Mouse (Mus musculus) CH12.LX (cell line): Measurements from ENCODE around the gene Slc25a41. TPM values are rescaled to one million over a fixed set of nuclear protein-coding genes. Genes with fewer than 3 reads are reported as not detected.

Source experiments
- DNase-seq: peaks from one replicate; pipeline ENCODE4 v3.0.0-alpha.2; 2013; ENCODE audit errors: extremely low read depth
- H3K27ac ChIP-seq: 2 replicates; pipeline ENCODE4 v1.5.1; 2012; ENCODE audit warnings: low read depth, mild to moderate bottlenecking, control low read depth, moderate library complexity; ENCODE audit not compliant: insufficient read depth
- H3K27me3 ChIP-seq: replicated peaks from 2 replicates; pipeline ENCODE3; 2012; ENCODE audit warnings: inconsistent platforms
- H3K36me3 ChIP-seq, 2 experiments: replicated peaks in 1 of 2; 2 replicates each; pipeline versions ENCODE3 to v1.6.1; 2012; ENCODE audit warnings: inconsistent platforms in 1 of 2, low read length in 1 of 2, mild to moderate bottlenecking in 1 of 2, mixed read lengths in 1 of 2, moderate library complexity in 1 of 2; ENCODE audit not compliant: control insufficient read depth in 1 of 2, insufficient read depth in 1 of 2
- H3K4me1 ChIP-seq, 2 experiments: 2 replicates each; pipeline ENCODE4 v1.6.1; 2012; ENCODE audit warnings: inconsistent platforms in 1 of 2, moderate library complexity in 1 of 2; ENCODE audit not compliant: insufficient read depth in 2 of 2, control insufficient read depth in 1 of 2
- H3K4me2 ChIP-seq: 2 replicates; pipeline ENCODE4 v1.6.1; 2012; ENCODE audit warnings: low read depth, mild to moderate bottlenecking, control low read depth; ENCODE audit not compliant: poor library complexity, insufficient read depth, severe bottlenecking
- H3K4me3 ChIP-seq, 3 experiments: fragments of 150-350 bp in 1 of 3; sonication (generic) in 1 of 3; replicated peaks in 1 of 3; 2 replicates each; pipeline versions ENCODE3 to v1.5.1; 2011 to 2012; ENCODE audit warnings: low read depth in 2 of 3, low read length in 2 of 3, mild to moderate bottlenecking in 2 of 3, moderate library complexity in 2 of 3, control low read depth in 1 of 3, improper control_type of control experiment in 1 of 3, inconsistent platforms in 1 of 3, mixed read lengths in 1 of 3; ENCODE audit not compliant: poor library complexity in 1 of 3
- H3K79me2 ChIP-seq: replicated peaks from 2 replicates; pipeline ENCODE4 v1.6.1; 2012; ENCODE audit warnings: mild to moderate bottlenecking, moderate library complexity; ENCODE audit not compliant: control insufficient read depth, poor library complexity, insufficient read depth, severe bottlenecking; ENCODE audit errors: extremely low read depth
- H3K9ac ChIP-seq: 2 replicates; pipeline ENCODE4 v1.6.1; 2012; ENCODE audit warnings: low read depth, mild to moderate bottlenecking, control low read depth, moderate library complexity; ENCODE audit not compliant: insufficient read depth
- H3K9me3 ChIP-seq: replicated peaks from 2 replicates; pipeline ENCODE3; 2012; ENCODE audit warnings: low read length, inconsistent platforms, mixed read lengths
- BHLHE40 ChIP-seq: IDR thresholded peaks from 2 replicates; pipeline ENCODE4 v1.6.1; 2011; ENCODE audit warnings: mild to moderate bottlenecking, low read depth, low read length, improper control_type of control experiment
- CHD1 ChIP-seq: IDR thresholded peaks from 2 replicates; pipeline ENCODE4 v1.6.1; 2012; ENCODE audit warnings: low read depth, low read length, improper control_type of control experiment, inconsistent platforms
- CHD2 ChIP-seq: IDR thresholded peaks from 2 replicates; pipeline ENCODE4 v1.6.1; 2011; ENCODE audit warnings: low read length, improper control_type of control experiment
- CTCF ChIP-seq, 2 experiments: IDR thresholded peaks in 1 of 2; conservative IDR thresholded peaks in 1 of 2; 2 replicates each; pipeline ENCODE4 v1.5.1; 2011 to 2012; ENCODE audit warnings: low read depth in 2 of 2, low read length in 2 of 2, improper control_type of control experiment in 1 of 2, inconsistent platforms in 1 of 2, mild to moderate bottlenecking in 1 of 2, moderate library complexity in 1 of 2
- E2F4 ChIP-seq: IDR thresholded peaks from 2 replicates; pipeline ENCODE4 v1.6.1; 2011; ENCODE audit warnings: low read depth, low read length, improper control_type of control experiment; ENCODE audit not compliant: insufficient replicate concordance
- ELF1 ChIP-seq: IDR thresholded peaks from 2 replicates; pipeline ENCODE4 v1.6.1; 2014; ENCODE audit warnings: low read depth, mild to moderate bottlenecking, inconsistent platforms, low read length, improper control_type of control experiment
- EP300 ChIP-seq: IDR thresholded peaks from 2 replicates; pipeline ENCODE4 v1.6.1; 2011; ENCODE audit warnings: low read length, improper control_type of control experiment
- ETS1 ChIP-seq: conservative IDR thresholded peaks from 2 replicates; pipeline ENCODE4 v1.6.1; 2012; ENCODE audit warnings: low read depth, mild to moderate bottlenecking, inconsistent platforms, low read length, improper control_type of control experiment, moderate library complexity
- GABPA ChIP-seq: IDR thresholded peaks from 2 replicates; pipeline ENCODE4 v1.6.1; 2012; ENCODE audit warnings: low read depth, low read length, improper control_type of control experiment, inconsistent platforms; ENCODE audit not compliant: insufficient replicate concordance
- HCFC1 ChIP-seq: IDR thresholded peaks from 2 replicates; pipeline ENCODE4 v1.6.1; 2012; ENCODE audit warnings: low read depth, mild to moderate bottlenecking, inconsistent platforms, low read length, improper control_type of control experiment
- IRF4 ChIP-seq: IDR thresholded peaks from 2 replicates; pipeline ENCODE4 v1.6.1; 2014; ENCODE audit warnings: low read depth, mild to moderate bottlenecking, inconsistent platforms, low read length, improper control_type of control experiment
- JUN ChIP-seq: IDR thresholded peaks from 2 replicates; pipeline ENCODE4 v1.6.1; 2011; ENCODE audit warnings: low read depth, mild to moderate bottlenecking, low read length, improper control_type of control experiment, moderate library complexity; ENCODE audit not compliant: insufficient read depth
- JUND ChIP-seq: conservative IDR thresholded peaks from 2 replicates; pipeline ENCODE4 v1.6.1; 2011; ENCODE audit warnings: low read depth, low read length, improper control_type of control experiment
- KAT2A ChIP-seq: IDR thresholded peaks from 2 replicates; pipeline ENCODE4 v1.6.1; 2012; ENCODE audit warnings: low read length, improper control_type of control experiment, inconsistent platforms; ENCODE audit not compliant: insufficient replicate concordance
- MAFK ChIP-seq: IDR thresholded peaks from 2 replicates; pipeline ENCODE4 v1.6.1; 2011; ENCODE audit warnings: low read length, improper control_type of control experiment; ENCODE audit not compliant: insufficient replicate concordance
- MAX ChIP-seq: IDR thresholded peaks from 2 replicates; pipeline ENCODE4 v1.6.1; 2011; ENCODE audit warnings: low read length, improper control_type of control experiment
- MAZ ChIP-seq: IDR thresholded peaks from 2 replicates; pipeline ENCODE4 v1.6.1; 2012; ENCODE audit warnings: low read depth, mild to moderate bottlenecking, inconsistent platforms, low read length, improper control_type of control experiment, moderate library complexity
- MEF2A ChIP-seq: IDR thresholded peaks from 2 replicates; pipeline ENCODE4 v1.6.1; 2014; ENCODE audit warnings: low read depth, mild to moderate bottlenecking, inconsistent platforms, low read length, improper control_type of control experiment, borderline replicate concordance
- MXI1 ChIP-seq: IDR thresholded peaks from 2 replicates; pipeline ENCODE4 v1.6.1; 2011; ENCODE audit warnings: mild to moderate bottlenecking, low read depth, low read length, improper control_type of control experiment
- MYC ChIP-seq: IDR thresholded peaks from 2 replicates; pipeline ENCODE4 v1.6.1; 2011; ENCODE audit warnings: low read depth, mild to moderate bottlenecking, improper control_type of control experiment, low read length
- NELFE ChIP-seq: IDR thresholded peaks from 2 replicates; pipeline ENCODE4 v1.6.1; 2011; ENCODE audit warnings: low read depth, low read length, improper control_type of control experiment
- NRF1 ChIP-seq: IDR thresholded peaks from 2 replicates; pipeline ENCODE4 v1.6.1; 2014; ENCODE audit warnings: low read depth, mild to moderate bottlenecking, inconsistent platforms, low read length, improper control_type of control experiment, moderate library complexity
- PAX5 ChIP-seq: IDR thresholded peaks from 2 replicates; pipeline ENCODE4 v1.6.1; 2012; ENCODE audit warnings: low read length, inconsistent platforms, mixed read lengths
- POLR2A ChIP-seq: IDR thresholded peaks from 2 replicates; pipeline ENCODE4 v1.6.1; 2011; ENCODE audit warnings: low read depth, mild to moderate bottlenecking, improper control_type of control experiment, low read length
- POLR2AphosphoS2 ChIP-seq: IDR thresholded peaks from 2 replicates; pipeline ENCODE4 v1.6.1; 2011; ENCODE audit warnings: low read depth, low read length, improper control_type of control experiment
- RAD21 ChIP-seq: IDR thresholded peaks from 2 replicates; pipeline ENCODE4 v1.6.1; 2011; ENCODE audit warnings: low read depth, mild to moderate bottlenecking, low read length, improper control_type of control experiment, moderate library complexity
- RCOR1 ChIP-seq: conservative IDR thresholded peaks from 2 replicates; pipeline ENCODE4 v1.6.1; 2012; ENCODE audit warnings: low read depth, mild to moderate bottlenecking, inconsistent platforms, low read length, improper control_type of control experiment
- SIN3A ChIP-seq: IDR thresholded peaks from 2 replicates; pipeline ENCODE4 v1.6.1; 2012; ENCODE audit warnings: low read length, improper control_type of control experiment, inconsistent platforms
- SMC3 ChIP-seq: IDR thresholded peaks from 2 replicates; pipeline ENCODE4 v1.6.1; 2011; ENCODE audit warnings: low read depth, low read length, improper control_type of control experiment
- TBP ChIP-seq: conservative IDR thresholded peaks from 2 replicates; pipeline ENCODE4 v1.6.1; 2011; ENCODE audit warnings: low read depth, low read length, improper control_type of control experiment
- TCF12 ChIP-seq: IDR thresholded peaks from 2 replicates; pipeline ENCODE4 v1.6.1; 2014; ENCODE audit warnings: low read depth, mild to moderate bottlenecking, inconsistent platforms, low read length, improper control_type of control experiment
- UBTF ChIP-seq: IDR thresholded peaks from 2 replicates; pipeline ENCODE4 v1.6.1; 2012; ENCODE audit warnings: low read depth, mild to moderate bottlenecking, inconsistent platforms, low read length, improper control_type of control experiment, moderate library complexity
- USF1 ChIP-seq: IDR thresholded peaks from 2 replicates; pipeline ENCODE4 v1.6.1; 2014; ENCODE audit warnings: low read depth, mild to moderate bottlenecking, inconsistent platforms, low read length, improper control_type of control experiment
- USF2 ChIP-seq: conservative IDR thresholded peaks from 2 replicates; pipeline ENCODE4 v1.6.1; 2011; ENCODE audit warnings: low read depth, low read length, improper control_type of control experiment
- ZC3H11A ChIP-seq: IDR thresholded peaks from 2 replicates; pipeline ENCODE4 v1.6.1; 2012; ENCODE audit warnings: low read depth, mild to moderate bottlenecking, inconsistent platforms, low read length, improper control_type of control experiment
- ZKSCAN1 ChIP-seq: IDR thresholded peaks from 2 replicates; pipeline ENCODE4 v1.6.1; 2012; ENCODE audit warnings: low read depth, inconsistent platforms, low read length, improper control_type of control experiment, borderline replicate concordance
- ZMIZ1 ChIP-seq: IDR thresholded peaks from 2 replicates; pipeline ENCODE4 v1.6.1; 2012; ENCODE audit warnings: low read depth, mild to moderate bottlenecking, inconsistent platforms, low read length, improper control_type of control experiment
- ZNF384 ChIP-seq: IDR thresholded peaks from 2 replicates; pipeline ENCODE4 v1.6.1; 2012; ENCODE audit warnings: low read depth, low read length, improper control_type of control experiment, inconsistent platforms
- dilution Hi-C: fragments of 300-500 bp; cut with MboI; formaldehyde crosslinking; loops from 2 replicates; pipeline ENCODE4 v1.14.3; 2020; ENCODE audit warnings: low sequenced_read_pairs; ENCODE audit not compliant: extremely low pct_unique_long_range_greater_than_20kb, extremely low pct_ligation_motif_present
- in situ Hi-C: fragments of 300-500 bp; cut with MboI; formaldehyde crosslinking; loops from 3 replicates; pipeline ENCODE4 v1.14.3; 2019; ENCODE audit warnings: low sequenced_read_pairs, low pct_ligation_motif_present, low pct_unique_long_range_greater_than_20kb, mixed read lengths
- polyA plus RNA-seq: library from polyadenylated mRNA; unstranded; fragments of >175 nt; gene quantifications from 2 replicates; pipeline ENCODE4 v1.2.1, GENCODE M21; 2012; ENCODE audit warnings: low read depth; ENCODE audit not compliant: insufficient read length
- total RNA-seq, 2 experiments: library from RNA; depleted of rRNA; stranded (reverse); fragments of 300-350 nt in 1 of 2; fragments of >200 nt in 1 of 2; gene quantifications; 2 replicates each; pipeline ENCODE4 v1.2.3; 2012 to 2014

Gene Slc25a41
- total and polyA plus RNA-seq, 3 experiments, result not detected

GRCm38 (mm10) chr17:57031661-57032420 lies 9.6 kb downstream of the Slc25a41 start:
- dilution Hi-C loops, result no loop called here
- peaks cover 42% of the 10 kb centered on the region for H3K79me2 ChIP-seq
- peak; percentile 100 for DNase-seq

GRCm38 (mm10) chr17:57030931-57031660 lies 10.4 kb downstream of the Slc25a41 start, which contains the start of gene Khsrp:
Gene Khsrp, minus strand, starts transcription at chr17:57031522.
- Histone ChIP-seq H3K4me1 (peaks cover 7 to 34% of the 10 kb centered on the region in 2 experiments; a peak in 3 of 4 replicates), H3K4me2 (peak within 1 kb of the TSS; percentile 99), H3K27ac (peak within 1 kb of the TSS; percentile 31), H3K27me3 (no peaks in the 10 kb centered on the region), H3K4me3 (peak within 1 kb of the TSS; percentile 82 to 95 (median 83)), H3K9ac (peak within 1 kb of the TSS; percentile 100), H3K79me2 (peaks cover 47% of the 10 kb centered on the region), H3K9me3 (no peaks in the 10 kb centered on the region), H3K36me3 (peaks cover 26 to 32% of the 10 kb centered on the region in 2 experiments)
- DNase-seq, result no peak
- in situ Hi-C loops, result no loop called here
- dilution Hi-C loops, result no loop called here
- TF ChIP-seq RAD21, result no peak
- TF ChIP-seq MEF2A, result no peak
- peak; percentile 26 for TF ChIP-seq MXI1
- no peak for TF ChIP-seq JUN
- TF ChIP-seq POLR2A, result peak; percentile 73
- TF ChIP-seq POLR2AphosphoS2, result no peak
- peak; percentile 60; the same call in 1 of the 2 replicates for TF ChIP-seq NELFE
- no peak for TF ChIP-seq SIN3A
- TF ChIP-seq USF1, result peak; percentile 81
- TF ChIP-seq IRF4, result peak; percentile 23; the same call in 1 of the 2 replicates
- peak; percentile 31; the same call in 1 of the 2 replicates for TF ChIP-seq ELF1
- TF ChIP-seq KAT2A, result no peak
- 0 out of 2 replicates have a peak, but pooled peaks have one; percentile 43 for TF ChIP-seq UBTF

More at GRCm38 (mm10) chr17:57031661-57032420, 9.6 kb downstream of the Slc25a41 start:
- Histone ChIP-seq H3K4me2 (peak overlapping the region; percentile 68), H3K4me3 (peak overlapping the region; percentile 35 to 83 (median 66)), H3K9me3 (no peaks in the 10 kb centered on the region), H3K9ac (peak overlapping the region; percentile 95), H3K36me3 (peaks cover 18 to 25% of the 10 kb centered on the region in 2 experiments), H3K27me3 (no peaks in the 10 kb centered on the region), H3K27ac (peak overlapping the region; percentile 26; the same call in 1 of the 2 replicates), H3K4me1 (peaks cover 7 to 34% of the 10 kb centered on the region in 2 experiments; a peak in 3 of 4 replicates)
- peak; percentile 60; the same call in 1 of the 2 replicates for TF ChIP-seq MXI1
- TF ChIP-seq HCFC1, result peak; percentile 73
- TF ChIP-seq BHLHE40, result peak; percentile 74
- TF ChIP-seq TBP, result peak; percentile 77; the same call in 1 of the 2 replicates
- 0 out of 2 replicates have a peak, but pooled peaks have one; percentile 22 for TF ChIP-seq MEF2A
- no peak for TF ChIP-seq ZKSCAN1
- no peak for TF ChIP-seq PAX5
- no peak for TF ChIP-seq SMC3
- TF ChIP-seq RCOR1, result no peak
- TF ChIP-seq MAX, result peak; percentile 96
- peak; percentile 65 for TF ChIP-seq NRF1
- TF ChIP-seq JUND, result 0 out of 2 replicates have a peak, but pooled peaks have one; percentile 25
- peak; percentile 81 for TF ChIP-seq ZMIZ1
- no peak for TF ChIP-seq CTCF (conservative IDR thresholded peaks at IDR 0.05 in 1 of 2, IDR thresholded peaks at IDR 0.05 in 1 of 2; ENCODE audit: low read depth in 2 of 2, low read length in 2 of 2)
- TF ChIP-seq CHD2, result peak; percentile 98
- TF ChIP-seq UBTF, result no peak
- TF ChIP-seq NELFE, result peak; percentile 87
- peak; percentile 97 for TF ChIP-seq USF2
- TF ChIP-seq ZC3H11A, result no peak
- TF ChIP-seq MYC, result 0 out of 2 replicates have a peak, but pooled peaks have one; percentile 15
- no peak for TF ChIP-seq JUN
- peak; percentile 91 for TF ChIP-seq POLR2A
- no peak for TF ChIP-seq POLR2AphosphoS2
- TF ChIP-seq EP300, result no peak
- peak; percentile 99 for TF ChIP-seq USF1
- TF ChIP-seq KAT2A, result peak; percentile 80
- TF ChIP-seq MAZ, result 0 out of 2 replicates have a peak, but pooled peaks have one; percentile 47
- TF ChIP-seq ELF1, result peak; percentile 75
- no peak for TF ChIP-seq CHD1
- TF ChIP-seq ETS1, result no peak
- TF ChIP-seq MAFK, result no peak
- TF ChIP-seq RAD21, result no peak
- no peak for TF ChIP-seq GABPA
- TF ChIP-seq SIN3A, result no peak
- no peak for TF ChIP-seq ZNF384
- TF ChIP-seq IRF4, result peak; percentile 76
- peak; percentile 80; the same call in 1 of the 2 replicates for TF ChIP-seq TCF12
- TF ChIP-seq E2F4, result no peak
- in situ Hi-C loops, result no loop called here
